1 mouse cellular context compared by ENCODE assay signal in the genomic region with DNA sequence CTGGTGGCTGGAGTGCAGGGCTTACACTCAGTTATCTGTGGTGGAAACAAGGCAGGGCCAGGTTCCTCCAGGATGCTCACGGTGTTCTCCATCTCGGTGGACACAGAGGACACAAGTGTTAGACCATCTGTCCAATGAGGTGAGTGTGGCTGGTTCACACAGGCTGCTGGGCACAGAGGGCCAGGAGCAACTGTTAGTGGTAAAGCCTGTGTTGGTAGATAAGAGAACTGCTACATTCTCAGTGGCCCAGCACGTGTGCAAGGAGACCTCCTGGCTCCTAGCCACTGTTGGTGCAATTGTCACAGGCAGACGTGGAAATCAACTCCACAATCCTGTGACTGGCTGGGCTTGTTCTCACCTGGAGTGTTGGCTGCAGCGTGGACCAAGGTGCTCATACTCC.
TF ChIP-seq lines count a peak whose summit lies in the region.

No protein-coding gene starts in this region.

TF ChIP-seq in MEL, 35 proteins besides CTCF, POLR2A, EP300 and RAD21:
- TF ChIP-seq MAZ (IDR thresholded peaks at IDR 0.05; ENCODE audit: low read depth, low read length) (no peak), TCF12 (IDR thresholded peaks at IDR 0.05; ENCODE audit: low read depth, low read length) (peak; percentile 77), MXI1 (IDR thresholded peaks at IDR 0.05; ENCODE audit: low read depth, low read length) (peak; percentile 29; the same call in 1 of the 2 replicates), TAL1 (IDR thresholded peaks at IDR 0.05; ENCODE audit: low read length) (peak; percentile 78), ETS1 (IDR thresholded peaks at IDR 0.05; ENCODE audit: low read depth, low read length) (0 out of 2 replicates have a peak, but pooled peaks have one; percentile 28), TBP (IDR thresholded peaks at IDR 0.05; ENCODE audit: low read depth, low read length) (no peak), GATA1 (IDR thresholded peaks at IDR 0.05; ENCODE audit: low read depth, low read length) (peak; percentile 47; the same call in 1 of the 2 replicates), BHLHE40 (IDR thresholded peaks at IDR 0.05; ENCODE audit: borderline replicate concordance, low read depth, low read length) (peak; percentile 92), E2F4 (IDR thresholded peaks at IDR 0.05; ENCODE audit: borderline replicate concordance, low read depth, low read length) (no peak), MAX (IDR thresholded peaks at IDR 0.05; ENCODE audit: low read length) (peak; percentile 58; the same call in 1 of the 2 replicates), USF1 (IDR thresholded peaks at IDR 0.05; ENCODE audit: low read depth, low read length) (no peak)
